Mouse (Mus musculus): ENCODE data around the gene C7.
"Not testable (repeated sequence)": the region's sequence is repeated elsewhere in the genome, so short reads cannot be mapped to it uniquely, and the experiment has no call there.

C7 gene

DNA sequence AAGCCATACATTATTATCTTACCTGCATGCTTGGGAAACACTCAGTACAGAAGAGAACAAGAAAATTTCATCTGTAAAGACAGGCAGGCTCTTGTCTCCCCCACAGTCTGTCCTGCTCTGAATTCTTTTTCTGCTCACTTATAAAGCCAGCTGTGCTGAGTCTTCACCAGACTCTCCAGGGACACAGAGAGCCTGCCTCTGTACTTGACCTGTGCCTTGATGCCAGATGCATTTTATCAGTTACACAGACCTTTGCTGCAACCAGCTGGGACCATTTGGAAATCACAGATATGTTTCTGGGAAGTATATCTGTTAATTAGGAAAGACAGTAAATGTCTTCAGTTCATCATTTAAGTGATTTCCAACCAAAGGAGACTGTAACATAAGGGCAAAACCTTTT lies at the start of gene C7:
C7 (minus strand) TSS at position 106 of the 400 bp plus-strand sequence.
- peak in 1 of 2 experiments; percentile 32 for DNase-seq

DNA sequence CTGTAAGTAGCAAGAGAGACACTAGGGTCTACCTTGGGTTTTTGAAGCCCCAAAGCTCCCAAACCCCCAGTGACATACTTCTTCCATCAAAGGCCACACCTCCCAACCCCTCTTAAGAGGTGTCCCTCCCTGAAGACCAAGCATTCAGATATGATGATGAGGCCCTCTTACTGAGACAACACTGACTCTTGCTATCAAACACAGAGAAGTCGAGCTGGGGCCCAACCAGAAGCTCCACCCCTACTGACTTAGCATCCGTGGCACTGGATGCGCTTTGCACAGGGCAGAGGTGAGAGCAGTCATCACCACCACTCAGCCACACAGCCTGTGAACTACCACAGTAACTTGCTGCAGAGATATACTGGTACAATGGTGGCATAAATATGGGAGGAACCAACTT lies 49.1 kb upstream of the C7 start:
- DNase-seq: no peak

DNA sequence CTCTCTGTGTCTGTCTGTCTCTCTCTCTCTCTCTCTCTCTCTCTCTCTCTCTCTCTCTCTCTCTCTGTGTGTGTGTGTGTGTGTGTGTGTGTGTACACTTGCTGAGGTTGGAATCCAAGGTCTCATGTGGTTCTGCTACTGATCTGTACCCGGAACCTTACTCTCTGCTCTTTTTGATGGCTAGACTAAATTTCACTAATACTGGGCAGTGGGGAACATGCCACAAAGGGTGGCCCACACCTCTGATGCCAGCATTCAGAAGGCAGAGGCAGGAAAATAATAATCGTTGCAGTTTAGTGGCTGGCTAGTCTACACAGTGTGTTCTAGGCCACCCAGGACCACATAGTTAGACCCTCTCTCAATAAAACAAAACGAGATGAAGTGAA lies 45.1 kb upstream of the C7 start:
- DNase-seq: no peak

DNA sequence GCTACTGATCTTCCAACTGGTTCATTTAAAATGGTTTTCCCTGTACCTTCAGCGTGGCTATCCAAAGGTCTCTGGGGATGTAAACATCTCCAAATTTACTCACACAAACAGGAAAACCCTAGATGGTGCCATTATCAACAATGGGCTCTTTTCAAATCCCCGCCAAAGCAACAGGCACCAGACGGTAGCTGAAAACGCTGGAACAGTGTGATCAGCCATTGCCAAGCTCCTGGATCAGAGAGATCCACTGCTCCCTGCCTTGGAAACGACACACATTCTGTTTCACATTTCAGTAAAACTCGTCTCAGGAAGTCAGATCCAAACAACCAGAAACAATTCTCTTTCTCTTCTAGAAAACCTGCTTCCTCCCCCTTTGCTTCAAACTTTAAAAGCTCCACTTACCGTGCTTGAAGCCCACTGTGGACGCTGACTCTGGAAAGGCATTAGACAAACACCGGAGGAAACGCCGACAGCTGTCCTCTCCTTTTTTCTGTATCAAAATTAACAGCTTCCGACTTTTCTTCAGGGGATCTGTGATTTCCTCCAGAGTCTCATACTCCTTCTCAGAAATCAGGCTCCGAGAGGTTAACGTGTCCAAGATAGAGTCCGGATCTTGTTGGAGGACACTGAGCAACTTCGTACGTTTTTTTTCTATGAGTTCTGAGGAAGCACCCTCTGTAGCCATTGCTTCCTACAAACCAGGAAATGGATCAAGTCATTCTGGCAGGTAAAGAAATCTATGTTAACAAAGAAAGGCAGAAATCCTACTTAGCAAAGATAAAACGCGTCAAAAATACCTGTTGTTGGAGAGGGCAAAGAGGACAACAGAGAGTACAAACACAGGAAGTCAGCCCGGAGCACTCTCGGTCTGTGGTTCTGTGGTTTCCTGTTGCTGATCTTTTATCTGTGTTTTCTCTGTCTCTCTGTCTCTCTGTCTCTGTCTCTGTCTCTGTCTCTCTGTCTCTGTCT lies 44.4 kb upstream of the C7 start, which contains the start of gene Card6:
Card6 (minus strand) TSS at position 854 of the 969 bp plus-strand sequence.
- DNase-seq: peak in 1 of 2 experiments; percentile 32

DNA sequence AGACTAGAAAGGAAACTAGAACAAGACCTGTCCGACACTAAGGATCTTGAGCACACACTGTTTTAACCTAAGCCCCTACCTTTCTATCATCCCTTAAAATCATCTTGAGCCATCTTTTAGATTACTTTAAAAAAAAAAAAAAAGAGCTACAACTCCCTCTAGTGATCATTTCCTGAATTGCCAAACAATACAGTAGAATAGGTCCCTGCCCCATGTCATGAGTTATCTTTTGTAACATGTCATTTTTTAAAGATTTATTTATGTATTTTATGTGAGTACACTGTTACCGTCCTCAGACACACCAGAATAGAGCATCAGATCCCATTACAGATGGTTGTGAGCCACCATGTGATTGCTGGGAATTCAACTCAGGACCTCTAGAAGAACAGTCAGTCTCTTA lies 42.8 kb upstream of the C7 start:
- DNase-seq: no peak

DNA sequence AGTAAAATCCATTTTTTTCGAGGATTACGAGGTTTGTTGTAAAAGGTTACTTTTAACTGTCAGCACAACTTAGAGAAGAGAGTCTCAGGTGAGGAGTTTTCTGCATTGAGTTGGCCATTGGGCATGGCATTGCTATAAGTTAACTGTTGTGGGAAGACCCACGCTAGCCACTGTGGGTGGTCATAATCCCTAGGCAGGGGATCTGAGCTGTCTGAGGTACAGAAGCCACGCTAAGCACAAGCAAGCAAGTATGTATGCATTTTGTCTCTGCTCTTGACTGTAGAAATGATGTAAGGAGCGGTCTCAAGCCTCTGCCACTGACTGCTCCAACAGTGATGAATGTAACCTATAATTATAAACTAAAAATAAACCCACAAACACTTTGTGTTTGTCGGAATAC lies 42.4 kb upstream of the C7 start:
- DNase-seq: no peak

DNA sequence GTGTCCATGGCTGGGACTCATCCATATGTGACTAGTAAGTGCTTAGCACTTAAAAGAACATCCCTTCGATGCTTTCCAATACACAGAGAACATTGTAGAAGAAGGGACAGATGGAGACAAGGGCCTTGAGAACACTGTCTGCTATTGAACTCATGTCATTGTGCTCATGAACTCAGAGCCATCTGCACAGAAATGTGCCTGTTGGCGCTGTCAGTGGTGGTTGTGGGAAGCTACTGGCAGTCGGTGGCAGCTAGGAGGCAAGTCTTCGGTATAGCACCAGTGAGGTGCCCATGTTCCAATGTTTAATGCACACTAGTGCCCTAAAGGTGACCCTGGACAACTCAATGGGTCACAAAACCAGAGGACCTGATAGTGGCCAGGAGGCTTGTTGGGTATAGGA lies 38.8 kb upstream of the C7 start:
- DNase-seq: no peak

DNA sequence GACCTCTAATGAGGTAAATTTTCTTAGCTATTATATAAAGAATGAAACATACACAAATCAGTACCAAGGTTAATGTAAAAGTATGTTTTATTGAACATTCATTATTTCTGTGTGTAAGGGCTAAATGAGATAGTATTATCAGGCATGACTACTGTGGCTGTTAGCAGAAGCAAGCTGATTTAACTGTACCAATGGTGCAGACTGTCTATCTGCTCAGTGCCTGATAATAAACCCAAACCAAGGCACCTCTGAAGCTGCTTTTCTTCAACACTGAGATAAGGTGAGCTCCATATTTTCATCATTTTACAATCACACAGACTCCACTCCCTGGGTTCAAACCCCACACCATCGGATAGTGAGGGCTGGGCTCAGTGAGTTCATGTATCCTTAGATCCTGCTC lies 33.8 kb upstream of the C7 start:
- DNase-seq: no peak

DNA sequence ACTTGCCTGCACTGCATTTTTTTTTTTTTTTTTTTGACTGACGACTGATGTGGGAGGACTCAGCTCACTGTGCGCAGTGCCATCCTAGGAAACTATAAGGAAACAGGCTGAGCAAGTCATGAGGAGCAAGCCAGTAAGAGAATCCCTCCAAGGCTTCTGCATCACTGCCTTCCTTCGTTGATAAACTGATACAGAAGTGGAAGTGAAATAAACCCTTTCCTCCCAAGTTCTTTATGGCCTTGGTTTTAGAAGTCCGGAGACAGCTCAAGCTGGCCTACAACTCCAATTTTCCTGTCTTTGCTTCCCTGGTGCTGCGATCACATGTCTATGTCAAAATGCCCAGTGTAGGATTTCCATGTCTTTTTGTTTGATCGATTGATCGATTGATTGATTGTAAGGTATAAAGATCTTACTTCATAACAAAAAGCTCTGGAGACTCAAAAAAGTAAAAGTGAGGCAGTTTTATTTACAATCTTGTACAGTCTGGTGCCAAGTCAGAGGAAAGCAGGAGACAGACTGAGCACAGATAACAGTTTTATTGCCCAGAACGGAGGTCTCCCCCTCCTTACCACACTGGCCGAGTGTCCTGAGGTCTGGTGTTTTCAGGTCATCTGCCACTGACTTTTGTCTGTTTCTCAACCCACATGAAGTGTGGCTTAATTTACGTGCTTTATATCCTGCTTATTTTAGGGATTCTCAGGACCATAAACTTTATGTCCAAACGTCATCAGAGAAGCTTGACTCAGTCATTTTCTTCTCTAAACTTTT lies 32.2 kb upstream of the C7 start:
- no peak for DNase-seq

DNA sequence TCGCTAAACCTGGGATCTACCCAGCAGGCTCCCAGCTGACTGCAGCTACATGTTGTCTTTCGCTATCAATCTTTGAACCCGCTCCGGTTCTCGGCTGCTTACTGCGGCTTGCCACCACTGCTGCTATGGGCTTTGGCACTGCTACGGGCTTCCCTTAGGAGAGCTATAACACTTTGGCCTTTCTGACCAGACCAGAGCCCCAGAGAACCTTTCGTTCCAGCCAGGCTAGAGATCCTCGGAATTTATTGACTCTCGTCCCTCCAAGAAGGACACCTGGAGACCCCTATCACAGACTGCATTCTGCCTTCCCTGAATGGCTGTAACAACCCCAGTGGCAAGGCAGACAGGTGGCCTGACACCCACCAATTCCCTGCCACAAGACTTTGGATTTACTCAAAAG lies 26.6 kb upstream of the C7 start:
- no peak for DNase-seq

DNA sequence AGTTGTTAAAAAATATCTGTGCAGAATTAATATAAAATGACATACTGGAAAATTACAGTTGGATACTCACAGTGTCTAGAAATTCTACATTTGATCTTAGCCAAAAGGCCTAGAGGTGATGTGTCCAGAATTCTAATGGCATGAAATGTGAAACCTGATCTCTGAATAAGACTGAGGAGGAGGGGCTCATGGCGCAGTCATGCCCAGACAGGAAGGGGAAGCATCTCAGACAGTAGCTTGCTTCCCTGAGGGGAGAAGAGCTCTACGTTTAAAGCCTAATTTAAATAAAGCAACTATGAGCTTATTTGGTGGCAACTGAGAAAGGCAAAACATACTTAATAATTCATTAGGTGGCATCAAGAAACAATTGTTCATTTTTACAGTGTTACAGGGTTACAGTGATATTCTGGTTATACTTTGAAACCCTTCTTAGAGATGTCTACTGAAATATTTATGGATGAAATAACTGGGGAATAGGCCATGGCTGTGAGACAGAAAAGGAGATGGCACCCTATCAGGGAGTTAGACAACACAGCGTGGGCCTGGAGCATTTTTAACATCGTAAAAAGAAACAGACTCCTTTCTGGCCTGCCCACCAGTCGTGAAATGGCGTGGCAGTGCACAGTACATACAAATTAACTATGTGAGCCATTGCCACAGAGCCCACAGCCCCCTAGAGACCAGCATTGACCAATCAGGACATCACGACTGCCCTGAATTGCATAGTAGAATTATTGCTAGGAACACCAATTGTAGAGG lies 25.5 kb upstream of the C7 start:
- DNase-seq: no peak

DNA sequence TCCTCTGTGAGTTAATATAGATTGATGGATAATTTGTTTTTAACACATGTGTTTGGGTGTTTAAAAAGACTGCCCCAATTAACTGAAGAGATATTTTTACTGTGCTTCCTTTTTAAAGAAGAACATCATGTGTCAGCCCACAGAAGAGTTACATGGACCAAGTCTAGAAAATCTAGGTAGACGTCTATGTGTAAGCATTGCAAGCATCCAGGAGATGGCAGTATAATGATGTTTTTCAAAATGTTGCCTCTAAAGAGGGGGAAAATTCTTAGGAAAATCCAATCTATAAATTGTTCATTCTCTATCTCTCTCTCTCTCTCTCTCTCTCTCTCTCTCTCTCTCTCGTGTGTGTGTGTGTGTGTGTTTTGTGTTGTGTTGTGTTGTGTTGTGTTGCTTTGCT lies 22.6 kb upstream of the C7 start:
- DNase-seq: no peak

DNA sequence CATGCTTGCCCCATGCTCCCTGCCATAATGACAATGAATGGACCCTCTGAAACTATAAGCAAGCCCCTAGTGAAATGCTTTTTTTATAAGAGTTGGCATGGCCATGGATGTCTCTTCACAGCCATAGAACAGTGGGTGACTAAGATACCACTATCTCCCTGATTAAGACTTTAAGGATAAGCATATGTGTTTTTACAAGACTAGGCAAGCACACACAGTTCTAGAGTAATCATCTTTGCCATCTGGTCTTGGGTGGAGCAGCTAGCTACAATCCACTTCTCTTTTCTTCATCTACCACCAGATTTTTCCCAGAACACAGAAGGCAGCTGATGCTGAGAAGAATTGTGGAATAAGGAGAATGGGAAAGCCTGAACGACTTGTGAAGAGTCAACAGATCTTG lies 17.7 kb upstream of the C7 start:
- DNase-seq: no peak

DNA sequence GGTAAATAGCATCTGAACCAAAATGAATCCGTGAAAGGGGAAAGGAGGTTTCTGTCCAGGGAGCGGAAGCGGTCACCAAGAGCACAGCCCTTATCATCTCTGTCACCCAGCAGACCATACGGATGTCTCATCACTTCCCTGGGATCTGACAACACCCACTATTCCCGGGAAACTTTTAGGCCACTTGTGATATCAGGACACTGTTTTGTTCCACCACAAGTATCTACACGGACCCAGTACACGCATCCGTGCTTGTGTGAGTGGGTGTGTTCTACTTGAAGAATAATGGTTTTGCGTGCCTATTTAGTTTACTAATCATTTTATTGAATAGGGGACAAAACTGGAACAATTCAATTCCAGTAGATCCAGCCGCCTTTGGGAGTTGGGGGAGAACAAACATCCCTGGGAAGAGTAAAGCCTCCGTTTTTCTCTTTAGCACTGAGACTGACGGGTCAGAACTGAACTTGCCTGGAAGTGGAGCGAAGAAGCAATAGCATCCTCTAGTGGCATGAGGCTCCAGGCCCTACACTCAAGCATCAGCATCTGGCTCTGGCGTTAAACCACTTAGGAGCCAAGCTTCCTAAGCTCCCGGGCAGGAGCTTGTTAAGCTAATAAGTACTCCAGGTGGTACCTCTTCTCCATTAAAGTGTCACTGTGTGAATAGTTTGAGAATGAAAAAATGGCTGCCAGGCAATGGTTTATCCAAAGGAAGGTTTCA lies 5.4 kb upstream of the C7 start:
- DNase-seq: peak; percentile 25 to 36

DNA sequence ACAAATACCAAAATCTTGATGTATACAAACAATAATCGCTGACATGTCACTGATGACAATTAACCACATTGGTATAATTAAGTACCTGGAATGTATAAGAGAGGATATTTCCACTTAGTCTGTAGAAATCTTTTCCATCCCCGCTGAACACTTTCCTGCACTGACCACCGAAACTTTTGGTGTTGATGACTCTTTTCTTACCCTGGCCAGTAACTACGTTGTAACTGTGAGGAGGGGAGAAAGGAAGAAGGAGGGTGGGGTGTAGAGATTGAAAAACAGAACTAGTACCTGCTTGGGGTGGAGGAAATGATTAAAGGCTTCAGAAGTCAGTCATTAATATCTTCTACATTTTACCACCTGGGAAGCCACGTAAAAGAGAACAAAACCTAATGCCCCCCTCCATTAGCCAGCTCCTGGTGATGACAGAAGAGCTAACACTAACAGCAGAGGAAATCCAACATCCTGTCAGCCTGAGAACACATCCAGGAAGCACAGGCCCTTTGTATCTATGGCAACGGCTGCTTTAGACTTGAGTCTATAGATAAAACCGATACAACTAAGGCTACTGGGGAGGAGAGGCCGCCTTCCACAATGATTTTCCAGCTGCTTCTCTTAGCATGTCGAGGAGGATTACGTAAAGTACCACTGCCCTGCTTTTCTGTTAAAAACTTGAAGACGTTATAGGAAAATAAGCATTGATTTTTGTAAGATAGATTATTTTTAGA lies 17.8 kb downstream of the C7 start:
- DNase-seq: no peak

DNA sequence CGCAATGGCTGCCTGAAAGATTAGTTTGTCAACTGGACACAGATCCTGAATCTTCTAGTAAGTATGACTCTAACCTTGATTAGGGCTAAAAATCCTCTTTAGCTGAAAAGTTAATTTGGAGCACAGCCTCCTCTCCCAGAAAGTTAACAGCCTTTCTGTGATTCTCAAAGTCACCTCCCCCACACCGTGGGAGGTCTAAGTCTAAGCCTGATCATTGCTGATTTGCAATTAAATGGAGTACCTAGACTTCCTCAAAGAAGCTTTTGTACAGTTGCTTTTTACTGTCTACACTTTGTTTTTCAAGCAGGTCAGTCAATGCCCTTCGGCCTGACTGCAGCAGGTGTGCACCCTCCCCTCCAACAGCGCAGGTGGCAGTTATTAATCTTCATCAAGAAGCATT lies 34.3 kb downstream of the C7 start:
- DNase-seq: no peak

DNA sequence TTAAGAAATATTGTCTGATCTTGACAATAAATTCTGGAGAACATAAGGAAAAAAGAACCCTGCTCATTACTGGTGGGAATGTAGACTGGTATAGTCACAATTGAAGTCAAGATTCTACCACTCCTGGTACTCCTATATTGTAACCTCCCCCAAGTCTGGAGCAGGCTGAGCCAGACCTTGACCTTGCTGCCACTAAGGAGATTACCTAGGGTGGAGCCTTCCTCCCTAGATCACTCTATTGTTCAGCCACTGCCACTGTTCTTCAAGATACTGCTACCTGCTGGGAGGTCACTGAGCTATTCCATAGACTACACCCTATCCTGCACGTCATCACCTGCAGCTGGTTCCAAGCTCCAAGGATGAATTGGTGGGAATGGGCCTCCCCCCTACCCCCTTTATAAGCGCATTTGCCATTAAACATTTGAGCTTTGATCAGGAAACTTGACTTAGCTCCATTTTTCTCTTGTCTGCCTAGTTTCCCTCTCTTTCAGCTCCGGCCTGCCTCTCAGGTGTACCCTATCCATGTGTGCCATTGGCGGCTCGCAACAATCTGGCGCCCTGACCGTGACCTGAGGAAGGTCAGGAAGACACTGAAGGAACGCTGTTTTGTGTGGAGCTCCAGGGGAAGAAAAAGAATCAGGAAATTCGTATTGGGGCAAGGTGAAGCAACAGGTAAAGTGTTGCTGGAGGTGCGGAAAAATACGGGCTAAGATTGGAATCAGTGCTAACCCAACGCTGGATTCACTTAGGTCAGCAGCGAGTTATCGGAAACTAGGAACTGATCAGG lies 39.9 kb downstream of the C7 start:
- not testable (repeated sequence) for DNase-seq

DNA sequence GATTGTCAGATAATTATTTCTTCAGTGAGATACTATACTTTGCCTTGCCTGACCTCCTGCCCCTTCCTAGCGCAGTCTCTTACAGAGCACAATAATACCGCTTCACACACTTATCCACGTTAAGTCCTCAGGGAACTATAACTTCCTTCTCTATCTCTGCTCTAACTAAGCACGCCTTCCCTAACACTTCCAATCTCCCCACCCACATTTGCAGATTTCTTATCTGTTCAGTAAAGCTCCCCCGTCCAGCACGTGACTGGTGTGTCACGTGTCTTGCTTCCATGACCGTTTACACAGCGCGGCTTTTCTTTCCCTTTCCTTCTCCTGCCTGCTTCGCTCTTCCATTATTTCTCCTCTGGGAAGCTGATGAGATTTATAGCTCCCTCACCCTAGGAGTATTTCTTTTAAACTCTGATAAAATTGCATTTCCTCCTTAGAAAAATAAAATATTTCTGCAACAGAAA lies 53.9 kb downstream of the C7 start:
- no peak for DNase-seq

DNA sequence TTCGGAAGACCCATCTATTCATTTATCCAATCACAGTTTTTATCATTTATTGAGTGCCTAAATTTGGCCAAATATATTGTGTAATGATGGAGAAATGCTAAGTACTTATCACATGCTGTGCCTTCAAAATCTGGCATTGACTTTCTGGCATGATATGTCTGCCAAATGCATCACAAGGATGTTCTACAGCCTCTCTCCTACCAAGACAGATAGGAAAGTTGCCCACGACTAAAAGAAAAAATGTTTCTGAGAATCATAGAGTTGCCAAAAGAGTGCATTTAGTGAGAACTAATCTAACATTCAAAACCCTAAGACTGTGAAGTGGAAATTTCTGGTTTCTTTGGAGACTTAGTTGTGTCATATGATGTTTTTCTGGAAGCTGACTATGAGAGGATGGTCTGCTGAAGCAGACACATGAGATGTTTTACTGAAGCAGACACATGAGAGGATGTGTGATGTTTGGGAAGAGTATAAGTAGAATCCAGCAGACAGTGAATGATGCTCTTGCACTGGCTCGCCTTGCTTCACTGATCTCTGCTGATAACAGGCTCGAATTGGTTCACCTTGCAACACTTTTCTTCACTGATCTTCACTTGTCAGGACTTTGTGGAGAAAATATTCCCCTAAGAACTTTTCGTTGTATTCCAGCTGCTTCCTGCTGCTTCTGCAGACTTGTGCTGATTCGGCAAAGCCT lies 59.9 kb downstream of the C7 start:
- no peak for DNase-seq

DNA sequence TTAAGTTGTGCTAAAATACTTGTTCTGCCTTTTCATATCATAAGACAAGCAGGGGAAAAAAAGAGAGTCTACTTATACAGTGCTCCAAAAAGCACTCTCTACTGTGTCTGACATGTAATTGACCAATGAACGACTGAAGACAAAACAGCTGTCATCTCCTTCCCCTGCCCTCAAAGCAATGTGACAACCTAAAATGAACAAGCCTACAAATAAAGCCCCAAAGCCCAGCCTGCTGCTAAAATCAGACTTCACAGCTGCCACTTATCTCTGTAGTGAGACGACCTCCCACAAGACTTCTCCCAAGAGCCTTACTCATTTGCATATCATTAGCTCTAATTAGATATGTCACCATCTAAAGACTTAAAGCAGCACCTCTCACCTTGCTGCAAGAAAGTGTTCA lies 60.6 kb downstream of the C7 start:
- DNase-seq: no peak
